Mouse (Mus musculus) megakaryocyte, embryonic 14.5 days (primary cell): Measurements from ENCODE around the gene Sgpp2.

Experiments
- FLI1 ChIP-seq: IDR thresholded peaks from 2 replicates; pipeline ENCODE4 v1.6.1; 2012; ENCODE audit warnings: low read length, inconsistent platforms, mixed read lengths
- GATA1 ChIP-seq: IDR thresholded peaks from 3 replicates; pipeline ENCODE4 v1.6.1; 2012; ENCODE audit warnings: mixed read lengths, low read length, inconsistent platforms, borderline replicate concordance

- TF ChIP-seq GATA1 (no peak), FLI1 (no peak)
These were observed 142.4 kb downstream of the Sgpp2 start for GRCm38 (mm10) chr1:78452544-78452943.
